26 mouse cellular contexts compared by ENCODE assay signal in the genomic region with DNA sequence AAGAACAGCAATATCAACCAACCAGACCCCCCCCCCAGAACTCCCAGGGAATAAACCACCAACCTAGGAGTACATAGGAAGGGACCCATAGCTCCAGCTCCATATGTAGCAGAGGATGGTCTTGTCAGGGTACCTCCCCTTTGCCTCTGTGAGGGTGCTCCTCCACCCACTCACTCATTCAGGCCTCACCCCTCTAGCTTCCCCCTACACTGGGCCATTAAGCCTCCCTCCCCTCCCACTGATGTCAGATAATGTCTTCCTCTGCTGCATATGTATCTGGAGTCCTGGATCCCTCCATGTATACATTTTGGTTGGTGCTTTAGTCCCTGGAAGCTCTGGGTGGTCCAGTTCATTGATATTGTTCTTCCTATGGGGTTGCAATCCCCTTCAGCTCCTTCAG.
"Had no signal": no experiment of that assay in that cellular context is flagged by ENCODE, and none has a peak within 500 bp of the region (broad histone marks: within the 10 kb centered on the region; RNA-seq: fewer than 3 reads in every experiment).

No protein-coding gene starts in this region.

- ATAC-seq: hindbrain, embryonic 16.5 days; inflammation-experienced regulatory T-cells, adult 6 months; intestine, embryonic 15.5 days; intestine, postnatal 0 days had no signal

- H3K4me1 ChIP-seq: heart, embryonic 10.5 days; heart, embryonic 12.5 days; hindbrain, embryonic 10.5 days; intestine, embryonic 15.5 days; limb, embryonic 12.5 days; liver, embryonic 13.5 days had no signal

- H3K36me3 ChIP-seq: heart, embryonic 10.5 days; heart, embryonic 12.5 days; hindbrain, embryonic 10.5 days; intestine, embryonic 15.5 days; limb, embryonic 10.5 days; limb, embryonic 12.5 days; liver, embryonic 13.5 days had no signal

- H3K27me3 ChIP-seq: heart, embryonic 12.5 days; intestine, embryonic 15.5 days; limb, embryonic 12.5 days; liver, embryonic 13.5 days had no signal

- DNase-seq: gastrocnemius, adult 2 months; gastrocnemius, postnatal 10 days; gastrocnemius, postnatal 25 days; heart, adult 2 months; heart, postnatal 10 days; heart, postnatal 4 days; kidney, adult 18-20 months; kidney, adult 8-10 months; kidney, postnatal 10 days; kidney, postnatal 25 days; kidney, postnatal 4 days; liver; liver, embryonic 13.5 days had no signal

- H3K4me2 ChIP-seq: heart, embryonic 12.5 days; hindbrain, embryonic 14.5 days; intestine, embryonic 15.5 days; limb, embryonic 12.5 days; liver, embryonic 11.5 days; liver, embryonic 13.5 days had no signal

- H3K9ac ChIP-seq: heart, embryonic 12.5 days; hindbrain, embryonic 14.5 days; intestine, embryonic 15.5 days; limb, embryonic 12.5 days; liver, embryonic 13.5 days had no signal

- H3K27ac ChIP-seq: gastrocnemius, adult 2 months; heart, adult 2 months; heart, embryonic 10.5 days; hindbrain, embryonic 10.5 days; hindbrain, embryonic 14.5 days; intestine, embryonic 15.5 days; layer of hippocampus, adult 2 months; left cerebral cortex, adult 2 months; limb, embryonic 10.5 days; limb, embryonic 12.5 days; liver, embryonic 13.5 days had no signal

- H3K4me3 ChIP-seq: gastrocnemius, adult 2 months; heart, adult 2 months; heart, embryonic 10.5 days; heart, embryonic 12.5 days; hindbrain, embryonic 10.5 days; intestine, embryonic 15.5 days; layer of hippocampus, adult 2 months; left cerebral cortex, adult 2 months; limb, embryonic 10.5 days; limb, embryonic 12.5 days; liver, embryonic 13.5 days had no signal

- H3K9me3 ChIP-seq: heart, embryonic 10.5 days; heart, embryonic 12.5 days; hindbrain, embryonic 10.5 days; intestine, embryonic 15.5 days; limb, embryonic 10.5 days; limb, embryonic 12.5 days; liver, embryonic 13.5 days had no signal
